In the genomic region with DNA sequence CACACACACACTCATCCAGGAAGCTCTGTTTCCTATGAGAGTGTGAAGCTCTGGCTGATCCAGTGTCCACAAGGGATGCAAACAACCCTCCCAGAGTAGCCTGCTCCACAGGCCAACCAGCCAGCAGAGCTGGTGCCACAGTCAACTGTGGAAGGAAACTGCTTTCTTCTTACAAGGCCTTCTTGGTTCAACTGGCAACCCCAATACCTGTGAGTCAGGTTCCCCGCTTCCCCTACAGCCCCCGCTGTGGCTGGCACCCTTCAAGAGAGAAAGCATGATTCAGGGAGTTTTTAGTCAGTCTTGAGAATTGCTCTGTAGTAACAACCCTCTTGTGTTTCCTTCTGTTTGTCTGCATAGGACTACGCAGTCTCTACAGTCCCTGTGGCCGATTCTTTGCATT, we compare ENCODE assay signal across 18 mouse cellular contexts.
"Had no signal": no experiment of that assay in that cellular context is flagged by ENCODE, and none has a peak within 500 bp of the region (broad histone marks: within the 10 kb centered on the region; RNA-seq: fewer than 3 reads in every experiment).

No protein-coding gene starts in this region.

- H3K27me3 ChIP-seq: limb, embryonic 12.5 days; limb, embryonic 15.5 days; midbrain, embryonic 13.5 days; stomach, embryonic 15.5 days had no signal

- H3K4me3 ChIP-seq: limb, embryonic 12.5 days; limb, embryonic 15.5 days; midbrain, embryonic 13.5 days; stomach, embryonic 15.5 days had no signal

- DNase-seq: kidney, adult 9 months; kidney, postnatal 14 days; kidney, postnatal 4 days; left cerebral cortex, postnatal 4 days; liver, postnatal 0 days; lung, embryonic 14.5 days; retina, postnatal 1 day; right cerebral cortex, postnatal 25 days; spleen, adult 18-20 months; thymus, postnatal 36 days had no signal

- H3K27ac ChIP-seq: limb, embryonic 12.5 days; limb, embryonic 15.5 days; liver, embryonic 14.5 days; macrophage; midbrain, embryonic 13.5 days; stomach, embryonic 15.5 days had no signal

- H3K9ac ChIP-seq: limb, embryonic 12.5 days; limb, embryonic 15.5 days; liver, embryonic 14.5 days; liver, postnatal 0 days; lung, embryonic 14.5 days; midbrain, embryonic 13.5 days; stomach, embryonic 15.5 days had no signal

- H3K9me3 ChIP-seq: stomach, embryonic 15.5 days had no signal

- ATAC-seq: liver, postnatal 0 days; lung, postnatal 0 days; midbrain, embryonic 13.5 days had no signal

- H3K36me3 ChIP-seq: limb, embryonic 12.5 days; stomach, embryonic 15.5 days had no signal

- H3K4me1 ChIP-seq: limb, embryonic 12.5 days; limb, embryonic 15.5 days; stomach, embryonic 15.5 days had no signal

- H3K4me2 ChIP-seq: limb, embryonic 12.5 days; limb, embryonic 15.5 days; liver, embryonic 11.5 days; lung, embryonic 14.5 days; midbrain, embryonic 13.5 days; stomach, embryonic 15.5 days had no signal
